Mouse (Mus musculus) MEL (cell line): ENCODE results near the gene Cd302.

ENCODE experiments used
- CTCF ChIP-seq, 3 experiments: IDR thresholded peaks in 2 of 3; conservative IDR thresholded peaks in 1 of 3; 2 replicates each; pipeline ENCODE4 v1.5.1; 2011 to 2012; ENCODE audit warnings: low read length in 3 of 3, low read depth in 2 of 3, mild to moderate bottlenecking in 2 of 3, improper control_type of control experiment in 1 of 3, inconsistent platforms in 1 of 3, mixed read lengths in 1 of 3, moderate library complexity in 1 of 3; ENCODE audit not compliant: control insufficient read depth in 1 of 3, insufficient read depth in 1 of 3, poor library complexity in 1 of 3, severe bottlenecking in 1 of 3
- HCFC1 ChIP-seq: IDR thresholded peaks from 2 replicates; pipeline ENCODE4 v1.6.1; 2012; ENCODE audit warnings: low read depth, mild to moderate bottlenecking, inconsistent platforms, low read length, improper control_type of control experiment, moderate library complexity
- MAX ChIP-seq: IDR thresholded peaks from 2 replicates; pipeline ENCODE4 v1.6.1; 2011; ENCODE audit warnings: low read length, improper control_type of control experiment
- MYC ChIP-seq: IDR thresholded peaks from 2 replicates; pipeline ENCODE4 v1.6.1; 2011; ENCODE audit warnings: low read depth, mild to moderate bottlenecking, low read length, improper control_type of control experiment, moderate library complexity
- POLR2A ChIP-seq, 2 experiments: IDR thresholded peaks; 2 replicates each; pipeline ENCODE4 v1.6.1; 2011 to 2012; ENCODE audit warnings: low read length in 2 of 2, mild to moderate bottlenecking in 2 of 2, control low read depth in 1 of 2, improper control_type of control experiment in 1 of 2, low read depth in 1 of 2, moderate library complexity in 1 of 2; ENCODE audit not compliant: control insufficient read depth in 1 of 2, insufficient read depth in 1 of 2, poor library complexity in 1 of 2
- USF1 ChIP-seq: IDR thresholded peaks from 2 replicates; pipeline ENCODE4 v1.6.1; 2014; ENCODE audit warnings: low read depth, mild to moderate bottlenecking, inconsistent platforms, low read length, improper control_type of control experiment, moderate library complexity

DNA sequence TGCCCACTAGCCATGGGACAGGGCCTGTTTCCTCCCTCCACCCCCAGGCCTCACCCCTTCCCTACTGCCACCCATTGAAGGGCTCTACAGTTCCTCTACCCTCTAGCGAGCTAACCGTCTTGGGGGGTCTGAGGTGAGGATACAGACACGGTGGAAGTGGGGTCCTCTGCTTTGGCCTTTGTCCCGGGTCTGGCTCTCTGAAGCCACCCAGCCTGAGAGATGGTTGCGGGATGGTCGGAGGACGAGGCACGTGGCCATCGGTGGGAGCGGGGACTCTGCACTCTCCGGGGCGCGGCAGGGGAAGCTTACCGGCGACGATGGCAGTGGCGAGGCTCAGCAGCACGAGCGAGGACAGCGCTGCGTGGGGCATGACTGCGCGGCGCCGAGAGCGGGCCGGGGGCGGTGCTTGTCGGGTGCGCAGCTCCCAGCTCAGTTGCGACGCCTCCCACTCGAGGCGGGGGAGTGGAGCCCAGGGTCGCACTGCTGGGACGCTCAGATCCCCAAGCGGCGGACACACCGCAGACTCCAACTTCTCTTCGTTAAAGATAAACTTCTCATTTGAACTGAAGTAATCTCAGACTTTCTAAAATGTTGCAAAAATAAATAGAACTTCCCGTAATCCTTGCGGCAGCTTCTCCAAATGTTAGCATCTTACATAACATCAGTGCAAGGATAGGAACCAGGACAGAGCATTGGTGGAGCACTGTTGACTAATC, 379 bp downstream of the Cd302 start:
- no peak for TF ChIP-seq MAX
- TF ChIP-seq CTCF (IDR thresholded peaks at IDR 0.05 in 2 of 3, conservative IDR thresholded peaks at IDR 0.05 in 1 of 3; ENCODE audit: control insufficient read depth in 1 of 3, insufficient read depth in 1 of 3, low read depth in 2 of 3, low read length in 3 of 3, poor library complexity in 1 of 3, severe bottlenecking in 1 of 3): no peak
- no peak for TF ChIP-seq POLR2A (IDR thresholded peaks at IDR 0.05; ENCODE audit: control insufficient read depth in 1 of 2, insufficient read depth in 1 of 2, low read depth in 1 of 2, low read length in 2 of 2, poor library complexity in 1 of 2)
- no peak for TF ChIP-seq MYC
- TF ChIP-seq USF1: no peak
- no peak for TF ChIP-seq HCFC1
